Mouse (Mus musculus) kidney, adult 2 months (tissue): ENCODE data around the gene Cry1. TPM values are rescaled to one million over a fixed set of nuclear protein-coding genes. Genes with fewer than 3 reads are reported as not detected.

ENCODE experiments used
- DNase-seq: peaks from one replicate; pipeline ENCODE4 v3.0.0; 2021
- H3K27ac ChIP-seq: fragments of 200-500 bp; 2 replicates; pipeline ENCODE4 v1.5.1; 2012; ENCODE audit warnings: low read depth, low read length, control low read depth, inconsistent platforms; ENCODE audit not compliant: insufficient read depth
- H3K27me3 ChIP-seq: fragments of 200-500 bp; replicated peaks from 2 replicates; pipeline ENCODE4 v1.6.1; 2012; ENCODE audit warnings: mild to moderate bottlenecking, moderate library complexity, low read length, inconsistent platforms; ENCODE audit not compliant: control insufficient read depth, insufficient read depth
- H3K36me3 ChIP-seq: fragments of 200-500 bp; 2 replicates; pipeline ENCODE4 v1.6.1; 2012; ENCODE audit warnings: mild to moderate bottlenecking, moderate library complexity, low read length, inconsistent platforms; ENCODE audit not compliant: control insufficient read depth, insufficient read depth
- H3K4me1 ChIP-seq: fragments of 200-500 bp; 2 replicates; pipeline ENCODE4 v1.6.1; 2011; ENCODE audit warnings: low read length; ENCODE audit not compliant: control insufficient read depth, insufficient read depth
- H3K4me3 ChIP-seq: fragments of 200-500 bp; 2 replicates; pipeline ENCODE4 v1.5.1; 2011; ENCODE audit warnings: mild to moderate bottlenecking, low read depth, low read length, control low read depth; ENCODE audit not compliant: insufficient read depth
- CTCF ChIP-seq: fragments of 200-500 bp; conservative IDR thresholded peaks from 2 replicates; pipeline ENCODE4 v1.5.1; 2011; ENCODE audit warnings: low read depth, mild to moderate bottlenecking, control low read depth, low read length, moderate library complexity, mixed read lengths; ENCODE audit not compliant: insufficient read depth, insufficient read length
- POLR2A ChIP-seq: fragments of 200-500 bp; IDR thresholded peaks from one replicate; pipeline ENCODE4 v1.6.1; 2011; ENCODE audit warnings: low read depth, low read length, control low read depth
- WGBS: fragments of 180-500 bp; shearing (Covaris S2); methylation state at CpG from one replicate; pipeline ENCODE4 v1.1.7; 2018; 5-methylcytosine and 5-hydroxymethylcytosine counted together
- polyA plus RNA-seq: library from polyadenylated mRNA; depleted of rRNA; stranded (reverse); fragments of >200 nt; gene quantifications from 2 replicates; pipeline ENCODE4 v1.2.3, GENCODE M21; 2012

The Cry1 gene
- polyA plus RNA-seq, 1 experiment: 1.3 TPM

GRCm38 (mm10) chr10:85159989-85160619 is 24.8 kb downstream of the Cry1 start:
- TF ChIP-seq CTCF (no peak), POLR2A (no peak)
- H3K27ac ChIP-seq: no peak overlapping the region
- DNase-seq: no peak
- no peak overlapping the region for H3K4me3 ChIP-seq
- 52% methylated on average over 1 of the region's 1 CpGs for WGBS
- no peaks in the 10 kb centered on the region for H3K4me1 ChIP-seq
- H3K27me3 ChIP-seq: no peaks in the 10 kb centered on the region
- no peaks in the 10 kb centered on the region for H3K36me3 ChIP-seq

- Histone ChIP-seq H3K27ac (no peak overlapping the region), H3K27me3 (no peaks in the 10 kb centered on the region), H3K36me3 (no peaks in the 10 kb centered on the region), H3K4me3 (no peak overlapping the region), H3K4me1 (no peaks in the 10 kb centered on the region)
- 83% methylated on average over 7 of the region's 7 CpGs for WGBS
- no peak for DNase-seq
- TF ChIP-seq CTCF: no peak
- no peak for TF ChIP-seq POLR2A
Observed at GRCm38 (mm10) chr10:85157451-85157850, 27.4 kb downstream of the Cry1 start.

GRCm38 (mm10) chr10:85154195-85154594 is 30.7 kb downstream of the Cry1 start:
- DNase-seq: peak; percentile 58
- WGBS: 4% methylated on average over 2 of the region's 2 CpGs
- Histone ChIP-seq H3K27ac (no peak overlapping the region), H3K4me3 (no peak overlapping the region), H3K36me3 (no peaks in the 10 kb centered on the region), H3K4me1 (no peaks in the 10 kb centered on the region), H3K27me3 (no peaks in the 10 kb centered on the region)
- no peak for TF ChIP-seq POLR2A
- peak; percentile 65 for TF ChIP-seq CTCF

- Histone ChIP-seq H3K27me3 (no peaks in the 10 kb centered on the region), H3K4me3 (no peak overlapping the region), H3K4me1 (no peaks in the 10 kb centered on the region), H3K36me3 (no peaks in the 10 kb centered on the region; the same call in 1 of the 2 replicates), H3K27ac (no peak overlapping the region)
- DNase-seq: no peak
- no peak for TF ChIP-seq CTCF
- WGBS: 84% methylated on average over 5 of the region's 5 CpGs
Observed at GRCm38 (mm10) chr10:85149226-85149625, 35.6 kb downstream of the Cry1 start.

GRCm38 (mm10) chr10:85146282-85146681 is 38.6 kb downstream of the Cry1 start:
- no peak overlapping the region for H3K4me3 ChIP-seq
- no peaks in the 10 kb centered on the region for H3K4me1 ChIP-seq
- no peaks in the 10 kb centered on the region for H3K27me3 ChIP-seq
- no peaks in the 10 kb centered on the region; the same call in none of the 2 replicates for H3K36me3 ChIP-seq
- TF ChIP-seq CTCF (no peak), POLR2A (no peak)
- 87% methylated on average over 14 of the region's 14 CpGs for WGBS
- H3K27ac ChIP-seq: no peak overlapping the region
- no peak for DNase-seq

GRCm38 (mm10) chr10:85141465-85141864 is 43.4 kb downstream of the Cry1 start:
- H3K4me1 ChIP-seq: no peaks in the 10 kb centered on the region
- H3K4me3 ChIP-seq: no peak overlapping the region
- no peaks in the 10 kb centered on the region; the same call in 1 of the 2 replicates for H3K36me3 ChIP-seq
- 75% methylated on average over 9 of the region's 9 CpGs for WGBS
- TF ChIP-seq CTCF: no peak
- TF ChIP-seq POLR2A: no peak
- DNase-seq: no peak
- H3K27me3 ChIP-seq: no peaks in the 10 kb centered on the region
- H3K27ac ChIP-seq: no peak overlapping the region

GRCm38 (mm10) chr10:85136573-85136972 is 48.3 kb downstream of the Cry1 start:
- WGBS: 89% methylated on average over 6 of the region's 6 CpGs
- Histone ChIP-seq H3K27ac (no peak overlapping the region), H3K4me1 (no peaks in the 10 kb centered on the region), H3K27me3 (no peaks in the 10 kb centered on the region), H3K36me3 (no peaks in the 10 kb centered on the region), H3K4me3 (no peak overlapping the region)
- no peak for DNase-seq
- TF ChIP-seq POLR2A: no peak
- no peak for TF ChIP-seq CTCF

GRCm38 (mm10) chr10:85128453-85128852 is 56.4 kb downstream of the Cry1 start:
- TF ChIP-seq CTCF (no peak), POLR2A (no peak)
- 15% methylated on average over 7 of the region's 7 CpGs for WGBS
- DNase-seq: peak; percentile 65
- Histone ChIP-seq H3K36me3 (no peaks in the 10 kb centered on the region), H3K27me3 (no peaks in the 10 kb centered on the region), H3K4me1 (no peaks in the 10 kb centered on the region; the same call in 1 of the 2 replicates), H3K27ac (no peak overlapping the region), H3K4me3 (no peak overlapping the region)
